Mouse (Mus musculus) heart, adult 8-10 months (tissue): ENCODE measurements at regions not wholly inside any gene's neighbourhood (a gene's known extent, or its start where the extent isn't known, plus 50 kb on each side); places are given as distances from the start of the nearest gene placed in this dataset.
A peak's percentile ranks its signal among the peaks of the same experiment; 100 is the strongest.
"Not testable (repeated sequence)": the region's sequence is repeated elsewhere in the genome, so short reads cannot be mapped to it uniquely, and the experiment has no call there.

Experiments
- DNase-seq: peaks from one replicate; pipeline ENCODE4 v3.0.0; 2022; ENCODE audit warnings: low spot score

- DNase-seq = no peak
These were observed 414.3 kb downstream of the Gtdc1 start for GRCm38 (mm10) chr2:44513080-44513724.

GRCm38 (mm10) chr2:44512334-44512733 lies 415.1 kb downstream of the Gtdc1 start:
- DNase-seq = no peak

GRCm38 (mm10) chr2:44509101-44509500 lies 418.4 kb downstream of the Gtdc1 start:
- peak; percentile 12 for DNase-seq

- no peak for DNase-seq
These were observed 423.2 kb downstream of the Gtdc1 start for GRCm38 (mm10) chr2:44504273-44504672.

- DNase-seq = not testable (repeated sequence)
These were observed 436.7 kb downstream of the Gtdc1 start for GRCm38 (mm10) chr2:44490806-44491205.

GRCm38 (mm10) chr2:44490230-44490629 lies 437.2 kb downstream of the Gtdc1 start:
- DNase-seq = no peak

- no peak for DNase-seq
These were observed 441.6 kb downstream of the Gtdc1 start for GRCm38 (mm10) chr2:44485880-44486279.

- no peak for DNase-seq
These were observed 447.7 kb downstream of the Gtdc1 start for GRCm38 (mm10) chr2:44479746-44480145.

- no peak for DNase-seq
These were observed 452.0 kb downstream of the Gtdc1 start for GRCm38 (mm10) chr2:44475456-44475855.

GRCm38 (mm10) chr2:44474653-44475052 lies 452.8 kb downstream of the Gtdc1 start:
- no peak for DNase-seq

GRCm38 (mm10) chr2:44471381-44471780 lies 456.1 kb downstream of the Gtdc1 start:
- DNase-seq = no peak

GRCm38 (mm10) chr2:44470953-44471352 lies 456.5 kb downstream of the Gtdc1 start:
- no peak for DNase-seq

GRCm38 (mm10) chr2:44464631-44465030 lies 462.8 kb downstream of the Gtdc1 start:
- no peak for DNase-seq

GRCm38 (mm10) chr2:44462619-44463329 lies 464.7 kb downstream of the Gtdc1 start:
- DNase-seq = no peak

GRCm38 (mm10) chr2:44461289-44462250 lies 465.9 kb downstream of the Gtdc1 start:
- no peak for DNase-seq

- no peak for DNase-seq
These were observed 478.0 kb downstream of the Gtdc1 start for GRCm38 (mm10) chr2:44449471-44449870.
